Mouse (Mus musculus): Measurements from ENCODE around the gene Olfr851.

DNA sequence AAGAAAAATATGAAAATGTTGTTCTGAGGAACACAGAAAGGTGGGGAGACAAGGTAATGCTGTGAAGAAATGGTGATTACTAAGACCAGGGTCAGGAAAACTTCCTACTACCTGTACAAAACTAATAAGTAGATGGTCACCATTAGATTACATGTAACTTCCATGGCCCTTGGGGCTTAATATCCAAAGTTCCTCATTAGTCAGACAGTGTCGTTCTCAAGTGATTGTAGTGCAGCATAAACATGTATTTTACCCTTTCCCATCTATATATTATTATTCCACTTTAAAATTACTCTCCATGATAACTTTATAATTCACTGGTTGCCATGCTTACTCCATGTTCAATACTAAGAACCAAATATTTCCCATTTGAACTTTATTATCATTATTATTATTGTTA lies 47.9 kb downstream of the Olfr851 start, which contains the start of gene Olfr853:
- no peak for TF ChIP-seq CTCF (IDR thresholded peaks at IDR 0.05; ENCODE audit: low read depth, low read length)
- TF ChIP-seq POLR2A (IDR thresholded peaks at IDR 0.05; ENCODE audit: insufficient read depth, low read length): no peak
- no peak for TF ChIP-seq EP300 (IDR thresholded peaks at IDR 0.05; ENCODE audit: insufficient read depth, low read depth, low read length)

Data from ES-Bruce4 (cell line).